Mouse (Mus musculus): ENCODE measurements around the gene Cep112.

- no peak for TF ChIP-seq CTCF (IDR thresholded peaks at IDR 0.05; ENCODE audit: low read depth)
- TF ChIP-seq EP300 (IDR thresholded peaks at IDR 0.05; ENCODE audit: low read depth): no peak
These were observed 446.8 kb downstream of the Cep112 start for GRCm38 (mm10) chr11:108871748-108872147.

All from liver, embryonic 14.5 days (tissue).